Mouse (Mus musculus) CH12.LX (cell line): ENCODE data around the gene Zw10. TPM values are rescaled to one million over a fixed set of nuclear protein-coding genes. Genes with fewer than 3 reads are reported as not detected.

Source experiments
- DNase-seq: peaks from one replicate; pipeline ENCODE4 v3.0.0-alpha.2; 2013; ENCODE audit errors: extremely low read depth
- H3K27ac ChIP-seq: 2 replicates; pipeline ENCODE4 v1.5.1; 2012; ENCODE audit warnings: low read depth, mild to moderate bottlenecking, control low read depth, moderate library complexity; ENCODE audit not compliant: insufficient read depth
- H3K27me3 ChIP-seq: replicated peaks from 2 replicates; pipeline ENCODE3; 2012; ENCODE audit warnings: inconsistent platforms
- H3K36me3 ChIP-seq, 2 experiments: replicated peaks in 1 of 2; 2 replicates each; pipeline versions ENCODE3 to v1.6.1; 2012; ENCODE audit warnings: inconsistent platforms in 1 of 2, low read length in 1 of 2, mild to moderate bottlenecking in 1 of 2, mixed read lengths in 1 of 2, moderate library complexity in 1 of 2; ENCODE audit not compliant: control insufficient read depth in 1 of 2, insufficient read depth in 1 of 2
- H3K4me1 ChIP-seq, 2 experiments: 2 replicates each; pipeline ENCODE4 v1.6.1; 2012; ENCODE audit warnings: inconsistent platforms in 1 of 2, moderate library complexity in 1 of 2; ENCODE audit not compliant: insufficient read depth in 2 of 2, control insufficient read depth in 1 of 2
- H3K4me2 ChIP-seq: 2 replicates; pipeline ENCODE4 v1.6.1; 2012; ENCODE audit warnings: low read depth, mild to moderate bottlenecking, control low read depth; ENCODE audit not compliant: poor library complexity, insufficient read depth, severe bottlenecking
- H3K4me3 ChIP-seq, 3 experiments: fragments of 150-350 bp in 1 of 3; sonication (generic) in 1 of 3; replicated peaks in 1 of 3; 2 replicates each; pipeline versions ENCODE3 to v1.5.1; 2011 to 2012; ENCODE audit warnings: low read depth in 2 of 3, low read length in 2 of 3, mild to moderate bottlenecking in 2 of 3, moderate library complexity in 2 of 3, control low read depth in 1 of 3, improper control_type of control experiment in 1 of 3, inconsistent platforms in 1 of 3, mixed read lengths in 1 of 3; ENCODE audit not compliant: poor library complexity in 1 of 3
- H3K79me2 ChIP-seq: replicated peaks from 2 replicates; pipeline ENCODE4 v1.6.1; 2012; ENCODE audit warnings: mild to moderate bottlenecking, moderate library complexity; ENCODE audit not compliant: control insufficient read depth, poor library complexity, insufficient read depth, severe bottlenecking; ENCODE audit errors: extremely low read depth
- H3K9ac ChIP-seq: 2 replicates; pipeline ENCODE4 v1.6.1; 2012; ENCODE audit warnings: low read depth, mild to moderate bottlenecking, control low read depth, moderate library complexity; ENCODE audit not compliant: insufficient read depth
- H3K9me3 ChIP-seq: replicated peaks from 2 replicates; pipeline ENCODE3; 2012; ENCODE audit warnings: low read length, inconsistent platforms, mixed read lengths
- BHLHE40 ChIP-seq: IDR thresholded peaks from 2 replicates; pipeline ENCODE4 v1.6.1; 2011; ENCODE audit warnings: mild to moderate bottlenecking, low read depth, low read length, improper control_type of control experiment
- CHD1 ChIP-seq: IDR thresholded peaks from 2 replicates; pipeline ENCODE4 v1.6.1; 2012; ENCODE audit warnings: low read depth, low read length, improper control_type of control experiment, inconsistent platforms
- CHD2 ChIP-seq: IDR thresholded peaks from 2 replicates; pipeline ENCODE4 v1.6.1; 2011; ENCODE audit warnings: low read length, improper control_type of control experiment
- CTCF ChIP-seq, 2 experiments: IDR thresholded peaks in 1 of 2; conservative IDR thresholded peaks in 1 of 2; 2 replicates each; pipeline ENCODE4 v1.5.1; 2011 to 2012; ENCODE audit warnings: low read depth in 2 of 2, low read length in 2 of 2, improper control_type of control experiment in 1 of 2, inconsistent platforms in 1 of 2, mild to moderate bottlenecking in 1 of 2, moderate library complexity in 1 of 2
- E2F4 ChIP-seq: IDR thresholded peaks from 2 replicates; pipeline ENCODE4 v1.6.1; 2011; ENCODE audit warnings: low read depth, low read length, improper control_type of control experiment; ENCODE audit not compliant: insufficient replicate concordance
- ELF1 ChIP-seq: IDR thresholded peaks from 2 replicates; pipeline ENCODE4 v1.6.1; 2014; ENCODE audit warnings: low read depth, mild to moderate bottlenecking, inconsistent platforms, low read length, improper control_type of control experiment
- EP300 ChIP-seq: IDR thresholded peaks from 2 replicates; pipeline ENCODE4 v1.6.1; 2011; ENCODE audit warnings: low read length, improper control_type of control experiment
- ETS1 ChIP-seq: conservative IDR thresholded peaks from 2 replicates; pipeline ENCODE4 v1.6.1; 2012; ENCODE audit warnings: low read depth, mild to moderate bottlenecking, inconsistent platforms, low read length, improper control_type of control experiment, moderate library complexity
- GABPA ChIP-seq: IDR thresholded peaks from 2 replicates; pipeline ENCODE4 v1.6.1; 2012; ENCODE audit warnings: low read depth, low read length, improper control_type of control experiment, inconsistent platforms; ENCODE audit not compliant: insufficient replicate concordance
- HCFC1 ChIP-seq: IDR thresholded peaks from 2 replicates; pipeline ENCODE4 v1.6.1; 2012; ENCODE audit warnings: low read depth, mild to moderate bottlenecking, inconsistent platforms, low read length, improper control_type of control experiment
- IRF4 ChIP-seq: IDR thresholded peaks from 2 replicates; pipeline ENCODE4 v1.6.1; 2014; ENCODE audit warnings: low read depth, mild to moderate bottlenecking, inconsistent platforms, low read length, improper control_type of control experiment
- JUN ChIP-seq: IDR thresholded peaks from 2 replicates; pipeline ENCODE4 v1.6.1; 2011; ENCODE audit warnings: low read depth, mild to moderate bottlenecking, low read length, improper control_type of control experiment, moderate library complexity; ENCODE audit not compliant: insufficient read depth
- JUND ChIP-seq: conservative IDR thresholded peaks from 2 replicates; pipeline ENCODE4 v1.6.1; 2011; ENCODE audit warnings: low read depth, low read length, improper control_type of control experiment
- KAT2A ChIP-seq: IDR thresholded peaks from 2 replicates; pipeline ENCODE4 v1.6.1; 2012; ENCODE audit warnings: low read length, improper control_type of control experiment, inconsistent platforms; ENCODE audit not compliant: insufficient replicate concordance
- MAFK ChIP-seq: IDR thresholded peaks from 2 replicates; pipeline ENCODE4 v1.6.1; 2011; ENCODE audit warnings: low read length, improper control_type of control experiment; ENCODE audit not compliant: insufficient replicate concordance
- MAX ChIP-seq: IDR thresholded peaks from 2 replicates; pipeline ENCODE4 v1.6.1; 2011; ENCODE audit warnings: low read length, improper control_type of control experiment
- MAZ ChIP-seq: IDR thresholded peaks from 2 replicates; pipeline ENCODE4 v1.6.1; 2012; ENCODE audit warnings: low read depth, mild to moderate bottlenecking, inconsistent platforms, low read length, improper control_type of control experiment, moderate library complexity
- MEF2A ChIP-seq: IDR thresholded peaks from 2 replicates; pipeline ENCODE4 v1.6.1; 2014; ENCODE audit warnings: low read depth, mild to moderate bottlenecking, inconsistent platforms, low read length, improper control_type of control experiment, borderline replicate concordance
- MXI1 ChIP-seq: IDR thresholded peaks from 2 replicates; pipeline ENCODE4 v1.6.1; 2011; ENCODE audit warnings: mild to moderate bottlenecking, low read depth, low read length, improper control_type of control experiment
- MYC ChIP-seq: IDR thresholded peaks from 2 replicates; pipeline ENCODE4 v1.6.1; 2011; ENCODE audit warnings: low read depth, mild to moderate bottlenecking, improper control_type of control experiment, low read length
- NELFE ChIP-seq: IDR thresholded peaks from 2 replicates; pipeline ENCODE4 v1.6.1; 2011; ENCODE audit warnings: low read depth, low read length, improper control_type of control experiment
- NRF1 ChIP-seq: IDR thresholded peaks from 2 replicates; pipeline ENCODE4 v1.6.1; 2014; ENCODE audit warnings: low read depth, mild to moderate bottlenecking, inconsistent platforms, low read length, improper control_type of control experiment, moderate library complexity
- PAX5 ChIP-seq: IDR thresholded peaks from 2 replicates; pipeline ENCODE4 v1.6.1; 2012; ENCODE audit warnings: low read length, inconsistent platforms, mixed read lengths
- POLR2A ChIP-seq: IDR thresholded peaks from 2 replicates; pipeline ENCODE4 v1.6.1; 2011; ENCODE audit warnings: low read depth, mild to moderate bottlenecking, improper control_type of control experiment, low read length
- POLR2AphosphoS2 ChIP-seq: IDR thresholded peaks from 2 replicates; pipeline ENCODE4 v1.6.1; 2011; ENCODE audit warnings: low read depth, low read length, improper control_type of control experiment
- RAD21 ChIP-seq: IDR thresholded peaks from 2 replicates; pipeline ENCODE4 v1.6.1; 2011; ENCODE audit warnings: low read depth, mild to moderate bottlenecking, low read length, improper control_type of control experiment, moderate library complexity
- RCOR1 ChIP-seq: conservative IDR thresholded peaks from 2 replicates; pipeline ENCODE4 v1.6.1; 2012; ENCODE audit warnings: low read depth, mild to moderate bottlenecking, inconsistent platforms, low read length, improper control_type of control experiment
- SIN3A ChIP-seq: IDR thresholded peaks from 2 replicates; pipeline ENCODE4 v1.6.1; 2012; ENCODE audit warnings: low read length, improper control_type of control experiment, inconsistent platforms
- SMC3 ChIP-seq: IDR thresholded peaks from 2 replicates; pipeline ENCODE4 v1.6.1; 2011; ENCODE audit warnings: low read depth, low read length, improper control_type of control experiment
- TBP ChIP-seq: conservative IDR thresholded peaks from 2 replicates; pipeline ENCODE4 v1.6.1; 2011; ENCODE audit warnings: low read depth, low read length, improper control_type of control experiment
- TCF12 ChIP-seq: IDR thresholded peaks from 2 replicates; pipeline ENCODE4 v1.6.1; 2014; ENCODE audit warnings: low read depth, mild to moderate bottlenecking, inconsistent platforms, low read length, improper control_type of control experiment
- UBTF ChIP-seq: IDR thresholded peaks from 2 replicates; pipeline ENCODE4 v1.6.1; 2012; ENCODE audit warnings: low read depth, mild to moderate bottlenecking, inconsistent platforms, low read length, improper control_type of control experiment, moderate library complexity
- USF2 ChIP-seq: conservative IDR thresholded peaks from 2 replicates; pipeline ENCODE4 v1.6.1; 2011; ENCODE audit warnings: low read depth, low read length, improper control_type of control experiment
- ZC3H11A ChIP-seq: IDR thresholded peaks from 2 replicates; pipeline ENCODE4 v1.6.1; 2012; ENCODE audit warnings: low read depth, mild to moderate bottlenecking, inconsistent platforms, low read length, improper control_type of control experiment
- ZKSCAN1 ChIP-seq: IDR thresholded peaks from 2 replicates; pipeline ENCODE4 v1.6.1; 2012; ENCODE audit warnings: low read depth, inconsistent platforms, low read length, improper control_type of control experiment, borderline replicate concordance
- ZMIZ1 ChIP-seq: IDR thresholded peaks from 2 replicates; pipeline ENCODE4 v1.6.1; 2012; ENCODE audit warnings: low read depth, mild to moderate bottlenecking, inconsistent platforms, low read length, improper control_type of control experiment
- ZNF384 ChIP-seq: IDR thresholded peaks from 2 replicates; pipeline ENCODE4 v1.6.1; 2012; ENCODE audit warnings: low read depth, low read length, improper control_type of control experiment, inconsistent platforms
- dilution Hi-C: fragments of 300-500 bp; cut with MboI; formaldehyde crosslinking; loops from 2 replicates; pipeline ENCODE4 v1.14.3; 2020; ENCODE audit warnings: low sequenced_read_pairs; ENCODE audit not compliant: extremely low pct_unique_long_range_greater_than_20kb, extremely low pct_ligation_motif_present
- in situ Hi-C: fragments of 300-500 bp; cut with MboI; formaldehyde crosslinking; loops from 3 replicates; pipeline ENCODE4 v1.14.3; 2019; ENCODE audit warnings: low sequenced_read_pairs, low pct_ligation_motif_present, low pct_unique_long_range_greater_than_20kb, mixed read lengths
- polyA plus RNA-seq: library from polyadenylated mRNA; unstranded; fragments of >175 nt; gene quantifications from 2 replicates; pipeline ENCODE4 v1.2.1, GENCODE M21; 2012; ENCODE audit warnings: low read depth; ENCODE audit not compliant: insufficient read length
- total RNA-seq, 2 experiments: library from RNA; depleted of rRNA; stranded (reverse); fragments of 300-350 nt in 1 of 2; fragments of >200 nt in 1 of 2; gene quantifications; 2 replicates each; pipeline ENCODE4 v1.2.3; 2012 to 2014

The Zw10 gene
- total RNA-seq (2012; rRNA removed) (18.3 and 23.3 TPM in 2 replicates), total RNA-seq (2014; rRNA removed) (19.8 and 21.2 TPM in 2 replicates), polyA plus RNA-seq (25.4 and 26.2 TPM in 2 replicates)

DNA sequence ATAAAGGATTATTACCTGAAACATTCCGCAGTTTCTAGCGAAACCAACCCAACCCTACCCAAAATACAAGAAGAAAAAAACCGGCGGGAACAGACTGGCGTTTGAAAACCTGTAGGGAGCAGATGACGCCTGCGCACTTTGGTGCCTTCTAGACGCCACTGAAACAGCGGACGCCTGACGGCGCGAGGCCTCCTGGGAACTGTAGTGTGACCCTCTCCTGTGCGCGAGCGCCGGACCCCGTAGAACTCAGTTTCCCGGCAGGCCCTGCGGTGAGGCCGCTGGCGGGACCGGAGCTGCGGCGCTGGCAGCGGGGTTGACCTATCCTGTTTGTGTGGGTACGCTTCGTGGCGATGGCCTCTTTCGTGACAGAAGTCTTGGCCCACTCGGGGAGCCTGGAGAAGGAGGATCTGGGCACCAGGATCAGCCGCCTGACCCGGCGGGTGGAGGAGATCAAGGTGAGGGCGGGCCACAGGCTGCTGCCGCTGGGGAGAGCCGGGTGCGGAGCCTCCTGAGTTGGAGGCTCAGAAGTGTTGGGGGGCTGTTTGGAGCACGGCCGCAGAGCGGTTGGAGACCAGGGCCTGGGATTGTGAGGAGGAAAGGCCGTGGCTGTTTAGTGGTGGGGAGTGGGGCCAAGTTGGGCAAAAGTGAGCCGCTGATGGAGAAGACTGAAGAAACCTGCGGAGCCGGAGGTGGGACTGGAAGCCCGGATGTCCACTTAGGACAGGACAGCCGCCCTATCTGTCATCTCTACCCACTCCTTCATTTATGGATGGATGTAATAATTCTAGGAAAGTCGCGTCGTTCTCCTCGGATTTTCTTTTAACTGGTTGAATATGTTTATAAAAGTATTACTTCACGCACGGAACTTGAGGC lies at the start of gene Zw10:
Zw10 (plus strand) TSS at position 281 of the 873 bp plus-strand sequence.
- Histone ChIP-seq H3K9ac (peak within 1 kb of the TSS; percentile 66), H3K4me1 (peaks cover 0 to 31% of the 10 kb centered on the region in 2 experiments; a peak in 3 of 4 replicates), H3K27me3 (no peaks in the 10 kb centered on the region), H3K4me2 (peak within 1 kb of the TSS; percentile 97), H3K9me3 (no peaks in the 10 kb centered on the region), H3K79me2 (peaks cover 10% of the 10 kb centered on the region), H3K27ac (peak within 1 kb of the TSS; percentile 7; the same call in 1 of the 2 replicates), H3K36me3 (peaks cover 19 to 24% of the 10 kb centered on the region in 2 experiments), H3K4me3 (peak within 1 kb of the TSS; percentile 72 to 80 (median 75))
- peak; percentile 96 for DNase-seq
- dilution Hi-C loops (no loop called here), in situ Hi-C loops (no loop called here)
- TF ChIP-seq E2F4 (peak; percentile 93; the same call in 1 of the 2 replicates), JUN (no peak), UBTF (no peak), CHD1 (no peak), POLR2AphosphoS2 (no peak), MEF2A (peak; percentile 39; the same call in 1 of the 2 replicates), TCF12 (peak; percentile 84; the same call in 1 of the 2 replicates), CTCF (conservative IDR thresholded peaks at IDR 0.05 in 1 of 2, IDR thresholded peaks at IDR 0.05 in 1 of 2; ENCODE audit: low read depth in 2 of 2, low read length in 2 of 2) (no peak), MXI1 (peak; percentile 44), KAT2A (peak; percentile 89; the same call in 1 of the 2 replicates), ZMIZ1 (peak; percentile 51; the same call in 1 of the 2 replicates), GABPA (peak; percentile 42; the same call in 1 of the 2 replicates), ZNF384 (peak; percentile 88), RCOR1 (no peak), SMC3 (no peak), MAZ (no peak), BHLHE40 (no peak), PAX5 (no peak), MAFK (no peak), POLR2A (peak; percentile 79), SIN3A (peak; percentile 65; the same call in 1 of the 2 replicates), ETS1 (no peak), MAX (0 out of 2 replicates have a peak, but pooled peaks have one; percentile 31), TBP (0 out of 2 replicates have a peak, but pooled peaks have one; percentile 21), JUND (no peak), MYC (0 out of 2 replicates have a peak, but pooled peaks have one; percentile 5), RAD21 (no peak), ZC3H11A (no peak), CHD2 (no peak), USF2 (no peak), NRF1 (peak; percentile 87), NELFE (peak; percentile 67), ELF1 (peak; percentile 72), IRF4 (0 out of 2 replicates have a peak, but pooled peaks have one; percentile 21), HCFC1 (peak; percentile 97), EP300 (no peak), ZKSCAN1 (no peak)
